8 mouse cellular contexts compared by ENCODE assay signal in the genomic region with DNA sequence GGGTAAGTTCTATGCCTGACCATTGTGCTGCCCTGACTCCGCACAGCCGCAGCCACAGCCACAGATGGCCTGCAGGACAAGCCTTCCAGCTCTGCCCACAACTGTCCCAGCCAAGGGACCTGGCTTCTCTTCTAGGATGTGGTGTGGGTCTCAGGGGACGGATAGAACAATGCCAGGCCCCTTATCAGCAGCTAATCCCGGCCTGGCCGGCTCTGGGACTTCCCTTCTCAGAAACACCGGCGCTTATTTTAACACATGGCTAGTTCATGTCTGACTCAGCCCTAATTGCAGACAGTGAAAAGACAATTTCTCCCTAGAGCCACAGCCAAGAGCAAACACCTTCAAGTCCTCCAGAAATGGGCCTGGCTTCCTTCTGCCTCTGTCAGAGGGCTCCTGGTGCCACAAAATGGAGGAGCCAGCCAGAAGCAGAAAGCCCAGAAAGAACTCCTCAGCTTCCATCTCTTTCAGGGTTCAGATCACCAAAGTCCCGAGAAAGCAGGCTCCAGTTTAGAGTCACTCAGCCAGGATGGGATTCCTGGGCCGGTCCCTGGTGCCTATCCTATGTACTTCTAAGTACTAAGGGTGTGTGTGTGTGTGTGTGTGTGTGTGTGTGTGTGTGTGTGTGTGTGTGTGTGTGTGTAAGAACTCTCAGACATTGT. TPM values are rescaled to one million over a fixed set of nuclear protein-coding genes. Genes with fewer than 3 reads are reported as not detected.
DNase-seq lines count a peak whose midpoint lies in the region; ATAC-seq lines count a peak whose summit lies in the region.

No protein-coding gene starts in this region.

- H3K27me3 ChIP-seq in midbrain, embryonic 10.5 days (ENCODE audit: low read depth, poor library complexity, severe bottlenecking): no peaks in the 10 kb centered on the region
- no peaks in the 10 kb centered on the region for H3K27me3 ChIP-seq in midbrain, embryonic 15.5 days (replicated peaks)
- no peaks in the 10 kb centered on the region for H3K27me3 ChIP-seq in heart, embryonic 12.5 days (replicated peaks)
- H3K27me3 ChIP-seq in limb, embryonic 11.5 days (ENCODE audit: control insufficient read depth, insufficient read depth, low read length): no peaks in the 10 kb centered on the region
- H3K27me3 ChIP-seq in stomach, embryonic 16.5 days (ENCODE audit: control insufficient read depth, insufficient read depth, low read length): no peaks in the 10 kb centered on the region
- H3K27me3 ChIP-seq in forebrain, embryonic 11.5 days (ENCODE audit: control insufficient read depth, insufficient read depth, low read length): no peaks in the 10 kb centered on the region

- H3K4me3 ChIP-seq in midbrain, embryonic 10.5 days: no peak overlapping the region
- no peak overlapping the region for H3K4me3 ChIP-seq in midbrain, embryonic 15.5 days
- H3K4me3 ChIP-seq in heart, embryonic 12.5 days: no peak overlapping the region
- no peak overlapping the region for H3K4me3 ChIP-seq in limb, embryonic 11.5 days (ENCODE audit: low read depth, low read length)
- no peak overlapping the region for H3K4me3 ChIP-seq in stomach, embryonic 16.5 days (replicated peaks; ENCODE audit: low read length)
- no peak overlapping the region for H3K4me3 ChIP-seq in forebrain, embryonic 11.5 days (ENCODE audit: low read depth, low read length)

- no peak overlapping the region for H3K9ac ChIP-seq in midbrain, embryonic 15.5 days
- H3K9ac ChIP-seq in heart, embryonic 12.5 days: no peak overlapping the region
- no peak overlapping the region for H3K9ac ChIP-seq in limb, embryonic 11.5 days (ENCODE audit: low read length)
- no peak overlapping the region for H3K9ac ChIP-seq in stomach, embryonic 16.5 days (ENCODE audit: low read length)
- H3K9ac ChIP-seq in forebrain, embryonic 11.5 days (ENCODE audit: low read length): no peak overlapping the region

- 77% methylated on average over 9 of the region's 9 CpGs for WGBS in midbrain, embryonic 10.5 days
- 72% methylated on average over 9 of the region's 9 CpGs for WGBS in midbrain, embryonic 15.5 days
- 27% methylated on average over 9 of the region's 9 CpGs for WGBS in heart, embryonic 12.5 days
- WGBS in limb, embryonic 11.5 days: 81% methylated on average over 9 of the region's 9 CpGs
- WGBS in stomach, embryonic 16.5 days: 60% methylated on average over 9 of the region's 9 CpGs
- 78% methylated on average over 9 of the region's 9 CpGs for WGBS in forebrain, embryonic 11.5 days

- ATAC-seq in midbrain, embryonic 15.5 days (replicated peaks): no peak
- ATAC-seq in heart, embryonic 12.5 days (ENCODE audit: insufficient number of reproducible peaks, low FRiP score): peak; percentile 71
- no peak for ATAC-seq in limb, embryonic 11.5 days (ENCODE audit: insufficient number of reproducible peaks, low FRiP score, low TSS enrichment, low read depth)
- ATAC-seq in stomach, embryonic 16.5 days (ENCODE audit: insufficient read depth, low FRiP score): peak; percentile 56; the same call in 1 of the 2 replicates
- no peak for ATAC-seq in forebrain, embryonic 11.5 days (replicated peaks; ENCODE audit: low FRiP score)

- no peak overlapping the region for H3K4me2 ChIP-seq in midbrain, embryonic 15.5 days
- no peak overlapping the region for H3K4me2 ChIP-seq in heart, embryonic 12.5 days
- H3K4me2 ChIP-seq in limb, embryonic 11.5 days (ENCODE audit: low read depth, severe bottlenecking): no peak overlapping the region
- H3K4me2 ChIP-seq in stomach, embryonic 16.5 days (ENCODE audit: low read depth, low read length): no peak overlapping the region
- no peak overlapping the region for H3K4me2 ChIP-seq in forebrain, embryonic 11.5 days (ENCODE audit: low read depth, low read length, severe bottlenecking)

- 0 out of 2 replicates have a peak, but pooled peaks cover 3% of the 10 kb centered on the region for H3K4me1 ChIP-seq in midbrain, embryonic 10.5 days
- H3K4me1 ChIP-seq in midbrain, embryonic 15.5 days: no peaks in the 10 kb centered on the region
- H3K4me1 ChIP-seq in heart, embryonic 12.5 days (replicated peaks): peaks cover 44% of the 10 kb centered on the region
- no peaks in the 10 kb centered on the region for H3K4me1 ChIP-seq in limb, embryonic 11.5 days (ENCODE audit: control insufficient read depth, insufficient read depth, low read length)
- no peaks in the 10 kb centered on the region; the same call in 1 of the 2 replicates for H3K4me1 ChIP-seq in stomach, embryonic 16.5 days (ENCODE audit: control insufficient read depth, insufficient read depth, low read length)
- no peaks in the 10 kb centered on the region for H3K4me1 ChIP-seq in forebrain, embryonic 11.5 days (replicated peaks; ENCODE audit: control insufficient read depth, insufficient read depth, low read length)

- no peak for DNase-seq in midbrain, embryonic 10.5 days (ENCODE audit: low spot score)
- DNase-seq in limb, embryonic 11.5 days (ENCODE audit: low spot score): no peak
- no peak for DNase-seq in ovary, adult 18-20 months (ENCODE audit: low spot score)
- no peak for DNase-seq in forebrain, embryonic 11.5 days (ENCODE audit: low spot score)
- no peak for DNase-seq in cerebellum, adult 18-20 months

- H3K36me3 ChIP-seq in midbrain, embryonic 10.5 days: no peaks in the 10 kb centered on the region
- no peaks in the 10 kb centered on the region for H3K36me3 ChIP-seq in midbrain, embryonic 15.5 days (replicated peaks)
- H3K36me3 ChIP-seq in heart, embryonic 12.5 days: no peaks in the 10 kb centered on the region
- H3K36me3 ChIP-seq in limb, embryonic 11.5 days (ENCODE audit: control insufficient read depth, insufficient read depth, low read length): no peaks in the 10 kb centered on the region
- no peaks in the 10 kb centered on the region for H3K36me3 ChIP-seq in stomach, embryonic 16.5 days (ENCODE audit: control insufficient read depth, insufficient read depth, low read length)
- H3K36me3 ChIP-seq in forebrain, embryonic 11.5 days (ENCODE audit: control insufficient read depth, insufficient read depth, low read length): no peaks in the 10 kb centered on the region

- peak overlapping the region; percentile 7; the same call in 1 of the 2 replicates for H3K27ac ChIP-seq in midbrain, embryonic 10.5 days (replicated peaks)
- no peak overlapping the region for H3K27ac ChIP-seq in midbrain, embryonic 15.5 days
- peak overlapping the region; percentile 90 for H3K27ac ChIP-seq in heart, embryonic 12.5 days (ENCODE audit: poor library complexity, severe bottlenecking)
- 0 out of 2 replicates have a peak overlapping the region, but pooled peaks have one; percentile 15 for H3K27ac ChIP-seq in limb, embryonic 11.5 days (replicated peaks; ENCODE audit: low read depth, low read length)
- H3K27ac ChIP-seq in stomach, embryonic 16.5 days (ENCODE audit: low read length): peak overlapping the region; percentile 68
- no peak overlapping the region for H3K27ac ChIP-seq in forebrain, embryonic 11.5 days (ENCODE audit: low read depth, low read length)

- no peaks in the 10 kb centered on the region for H3K9me3 ChIP-seq in midbrain, embryonic 10.5 days (replicated peaks)
- H3K9me3 ChIP-seq in midbrain, embryonic 15.5 days: no peaks in the 10 kb centered on the region
- H3K9me3 ChIP-seq in heart, embryonic 12.5 days (replicated peaks): no peaks in the 10 kb centered on the region
- H3K9me3 ChIP-seq in limb, embryonic 11.5 days (ENCODE audit: control insufficient read depth, low read length): no peaks in the 10 kb centered on the region
- no peaks in the 10 kb centered on the region for H3K9me3 ChIP-seq in stomach, embryonic 16.5 days (replicated peaks; ENCODE audit: control insufficient read depth, low read length)
- no peaks in the 10 kb centered on the region for H3K9me3 ChIP-seq in forebrain, embryonic 11.5 days (ENCODE audit: control insufficient read depth, low read length)

RNA-seq across cellular contexts. Expression of a gene that starts 26.8 kb away (rescaled TPM):
- not detected in 2 replicates for polyA plus RNA-seq in midbrain, embryonic 10.5 days (2016; fragmentation: Nextera tagmentation; extraction: Ambion mirVana)
- 0.23 and 0.51 TPM in 2 replicates for polyA plus RNA-seq in midbrain, embryonic 15.5 days (2015; fragmentation: Nextera tagmentation; extraction: Ambion mirVana)
- polyA plus RNA-seq in heart, embryonic 12.5 days (2016; fragmentation: Nextera tagmentation; extraction: Ambion mirVana): not detected in 2 replicates
- polyA plus RNA-seq in limb, embryonic 11.5 days (2014; fragmentation: Nextera tagmentation; extraction: Ambion mirVana): not detected in 2 replicates
- polyA plus RNA-seq in stomach, embryonic 16.5 days (2015; fragmentation: Nextera tagmentation; extraction: Ambion mirVana): not detected in 2 replicates
- not detected in 2 replicates for polyA plus RNA-seq in forebrain, embryonic 11.5 days (2014; fragmentation: Nextera tagmentation; extraction: Ambion mirVana)

RNA-seq across cellular contexts. Expression of a gene that starts 42.3 kb away (rescaled TPM):
- polyA plus RNA-seq in midbrain, embryonic 10.5 days (2016; fragmentation: Nextera tagmentation; extraction: Ambion mirVana): 9.2 and 11.2 TPM in 2 replicates
- polyA plus RNA-seq in midbrain, embryonic 15.5 days (2015; fragmentation: Nextera tagmentation; extraction: Ambion mirVana): 1.9 and 2.2 TPM in 2 replicates
- polyA plus RNA-seq in heart, embryonic 12.5 days (2016; fragmentation: Nextera tagmentation; extraction: Ambion mirVana): 14.1 and 14.9 TPM in 2 replicates
- polyA plus RNA-seq in limb, embryonic 11.5 days (2014; fragmentation: Nextera tagmentation; extraction: Ambion mirVana): 22.3 and 22.9 TPM in 2 replicates
- polyA plus RNA-seq in stomach, embryonic 16.5 days (2015; fragmentation: Nextera tagmentation; extraction: Ambion mirVana): 8.6 and 9.2 TPM in 2 replicates
- polyA plus RNA-seq in forebrain, embryonic 11.5 days (2014; fragmentation: Nextera tagmentation; extraction: Ambion mirVana): 10.8 and 11.8 TPM in 2 replicates

Comparison
In these comparisons a context has a peak if more than half of its experiments do, and no peak if none do; other contexts are left out.
1. H3K27ac ChIP-seq: peak in midbrain, embryonic 10.5 days (single experiment), heart, embryonic 12.5 days (single experiment), limb, embryonic 11.5 days (single experiment) and stomach, embryonic 16.5 days (single experiment); none in midbrain, embryonic 15.5 days (single experiment) and forebrain, embryonic 11.5 days (single experiment).
2. ATAC-seq: peak in heart, embryonic 12.5 days (single experiment) and stomach, embryonic 16.5 days (single experiment); none in midbrain, embryonic 15.5 days (single experiment), limb, embryonic 11.5 days (single experiment) and forebrain, embryonic 11.5 days (single experiment).